Mouse (Mus musculus) CD4-positive naive resting alpha-beta T cell, adult 76 days (primary cell): ENCODE data around the gene Pten. TPM values are rescaled to one million over a fixed set of nuclear protein-coding genes. Genes with fewer than 3 reads are reported as not detected.

Experiments used
- total RNA-seq: library from RNA; stranded (reverse); gene quantifications from one replicate; pipeline ENCODE4 v1.2.4, GENCODE M21; 2023

The Pten gene
- total RNA-seq, result 93.5 TPM

DNA sequence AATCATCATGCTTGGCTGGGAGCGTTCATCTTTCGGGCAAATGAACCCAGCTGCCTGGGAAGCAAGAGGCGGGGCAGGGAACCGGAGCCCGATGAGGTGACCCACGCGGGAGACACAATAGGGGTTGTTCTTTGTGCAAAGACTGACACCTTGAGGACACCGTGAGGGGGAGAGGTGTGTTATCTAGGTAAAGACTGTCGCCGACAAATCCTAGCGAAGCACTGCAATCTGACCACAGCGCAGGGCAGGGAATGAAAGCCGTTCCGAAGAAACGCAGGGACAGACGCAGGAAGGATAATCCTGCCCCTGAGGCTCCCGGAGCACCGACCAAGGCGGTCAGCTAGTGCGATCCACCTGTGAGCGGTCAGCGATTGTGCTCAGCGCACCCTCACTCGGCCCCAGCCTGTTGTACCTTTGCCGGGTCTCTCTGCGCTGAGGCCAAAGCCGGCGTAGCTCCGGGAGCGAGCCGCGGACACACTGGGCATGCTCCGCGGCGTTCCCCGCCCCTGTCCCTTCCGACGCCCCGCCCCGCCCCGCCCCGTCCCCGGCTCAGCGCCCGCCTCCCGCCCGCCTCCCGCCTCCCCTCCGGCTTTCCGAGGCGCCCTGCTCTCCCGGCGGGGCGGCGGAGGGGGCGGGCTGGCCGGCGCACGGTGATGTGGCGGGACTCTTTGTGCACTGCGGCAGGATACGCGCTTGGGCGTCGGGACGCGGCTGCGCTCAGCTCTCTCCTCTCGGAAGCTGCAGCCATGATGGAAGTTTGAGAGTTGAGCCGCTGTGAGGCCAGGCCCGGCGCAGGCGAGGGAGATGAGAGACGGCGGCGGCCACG, at the start of gene Pten:
Gene Pten (plus strand): TSS at position 598 of the 826 bp plus-strand sequence.

DNA sequence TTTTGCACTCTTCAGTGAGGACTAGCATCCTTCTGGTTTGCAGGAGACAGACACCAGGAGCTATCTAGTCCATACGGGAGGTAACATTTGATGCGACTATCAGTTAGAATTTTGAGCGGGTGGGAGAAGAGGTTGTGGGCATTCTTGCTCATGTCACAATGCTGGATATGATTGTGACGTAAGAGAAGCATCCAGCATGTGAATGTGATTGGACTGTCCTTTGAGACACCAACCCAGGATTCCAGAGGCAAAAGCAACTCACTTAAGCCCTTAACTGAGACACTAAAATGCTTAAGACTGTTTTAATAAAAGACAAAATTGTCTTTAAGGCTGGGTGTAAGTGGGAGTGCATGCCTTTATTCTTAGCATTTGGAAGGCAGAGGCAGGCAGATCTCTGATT, 17.6 kb upstream of the Pten start, which contains the start of gene Atad1:
Gene Atad1 (minus strand): TSS at position 101 of the 400 bp plus-strand sequence.

Other genes starting within 250 kb of the Pten start
- gene Papss2, start 161.7 kb upstream of the Pten start, total RNA-seq, result not detected
- 58.1 TPM for gene Atad1, start 17.7 kb upstream of the Pten start, total RNA-seq